Mouse (Mus musculus): ENCODE measurements at regions not wholly inside any gene's neighbourhood (a gene's known extent, or its start where the extent isn't known, plus 50 kb on each side); places are given as distances from the start of the nearest gene placed in this dataset.

DNA sequence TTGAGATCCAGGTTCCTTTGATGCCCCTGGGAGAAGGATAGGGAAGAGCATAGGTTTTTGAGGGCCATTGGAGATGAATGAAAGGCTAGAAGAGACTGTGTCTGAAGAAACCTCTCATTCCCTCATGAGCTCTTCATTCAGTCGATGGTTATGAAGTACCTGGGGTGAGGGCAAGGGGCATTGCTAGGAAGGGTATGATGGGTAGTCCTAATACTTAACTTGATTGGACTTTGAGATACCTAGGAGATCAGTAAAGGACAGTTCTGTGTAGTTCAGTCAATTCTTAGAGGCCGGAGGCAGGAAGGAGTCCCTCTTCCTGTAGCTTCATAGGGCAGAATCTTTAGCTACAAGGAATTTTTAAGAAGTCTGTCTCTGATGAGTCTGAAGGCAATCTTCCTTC lies 246.8 kb downstream of the Zfp619 start:
- Histone ChIP-seq H3K27me3 (ENCODE audit: control insufficient read depth in 1 of 2, insufficient read depth in 2 of 2, low read length in 2 of 2) (no peaks in the 10 kb centered on the region), H3K36me3 (ENCODE audit: control insufficient read depth in 1 of 2, insufficient read depth in 2 of 2, low read length in 2 of 2) (no peaks in the 10 kb centered on the region), H3K4me1 (ENCODE audit: control insufficient read depth in 1 of 2, insufficient read depth in 2 of 2, low read length in 2 of 2) (no peaks in the 10 kb centered on the region), H3K9me3 (replicated peaks; ENCODE audit: insufficient read depth, low read length) (no peaks in the 10 kb centered on the region), H3K79me2 (ENCODE audit: control insufficient read depth, insufficient read depth, low read length, poor library complexity) (no peaks in the 10 kb centered on the region), H3K4me3 (ENCODE audit: control insufficient read depth in 1 of 2, insufficient read depth in 1 of 2, low read depth in 2 of 2, low read length in 2 of 2) (no peak overlapping the region), H3K9ac (ENCODE audit: control insufficient read depth, low read depth, low read length, poor library complexity, severe bottlenecking) (no peak overlapping the region), H3K27ac (ENCODE audit: control insufficient read depth, low read depth, low read length) (no peak overlapping the region)
- no peak for TF ChIP-seq ZMIZ1 (IDR thresholded peaks at IDR 0.05; ENCODE audit: low read depth, low read length)
- TF ChIP-seq SIN3A (IDR thresholded peaks at IDR 0.05; ENCODE audit: low read length) = no peak
- TF ChIP-seq HCFC1 (IDR thresholded peaks at IDR 0.05; ENCODE audit: low read depth, low read length) = no peak
- no peak for TF ChIP-seq TCF12 (IDR thresholded peaks at IDR 0.05; ENCODE audit: low read depth, low read length)
- no peak for TF ChIP-seq POLR2A (IDR thresholded peaks at IDR 0.05; ENCODE audit: control insufficient read depth in 1 of 2, insufficient read depth in 1 of 2, low read depth in 1 of 2, low read length in 2 of 2, poor library complexity in 1 of 2)
- no peak for TF ChIP-seq TAL1 (IDR thresholded peaks at IDR 0.05; ENCODE audit: low read length)
- TF ChIP-seq POLR2AphosphoS2 (IDR thresholded peaks at IDR 0.05; ENCODE audit: low read length) = no peak
- TF ChIP-seq MXI1 (IDR thresholded peaks at IDR 0.05; ENCODE audit: low read depth, low read length) = no peak
- no peak for TF ChIP-seq RCOR1 (IDR thresholded peaks at IDR 0.05; ENCODE audit: low read depth, low read length)
- no peak for TF ChIP-seq ZC3H11A (IDR thresholded peaks at IDR 0.05; ENCODE audit: low read depth, low read length)
- no peak for TF ChIP-seq E2F4 (IDR thresholded peaks at IDR 0.05; ENCODE audit: borderline replicate concordance, low read depth, low read length)
- TF ChIP-seq UBTF (IDR thresholded peaks at IDR 0.05; ENCODE audit: borderline replicate concordance, insufficient read depth, low read depth, low read length) = no peak
- TF ChIP-seq ZKSCAN1 (IDR thresholded peaks at IDR 0.05; ENCODE audit: low read depth, low read length) = no peak
- TF ChIP-seq SMC3 (IDR thresholded peaks at IDR 0.05; ENCODE audit: low read depth, low read length) = no peak
- no peak for TF ChIP-seq USF2 (IDR thresholded peaks at IDR 0.05; ENCODE audit: borderline replicate concordance in 1 of 2, insufficient read depth in 1 of 2, low read depth in 1 of 2, low read length in 2 of 2)
- no peak for TF ChIP-seq EP300 (IDR thresholded peaks at IDR 0.05; ENCODE audit: low read depth in 1 of 2, low read length in 2 of 2)
- DNase-seq (ENCODE audit: low read depth, low spot score) = no peak

DNA sequence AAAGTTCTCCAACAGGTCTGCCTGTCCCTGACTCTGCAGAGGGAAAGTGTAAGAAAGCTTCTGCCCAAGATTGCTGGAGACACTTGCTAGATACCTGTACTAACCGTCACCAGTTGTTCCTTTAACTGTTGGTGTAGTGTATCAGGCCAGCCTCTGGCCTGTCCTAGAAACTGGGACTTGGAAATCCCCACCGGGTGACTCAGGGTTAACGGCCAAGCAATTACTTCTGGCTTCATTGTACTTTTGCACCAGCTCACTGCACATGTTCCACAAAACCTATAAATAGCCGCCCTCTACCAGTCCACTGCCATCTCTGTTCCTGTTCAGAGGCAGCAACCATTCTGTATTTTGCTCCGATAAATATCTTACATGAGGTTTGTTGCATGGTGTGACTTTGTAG lies 247.5 kb downstream of the Zfp619 start:
- Histone ChIP-seq H3K27me3 (ENCODE audit: control insufficient read depth in 1 of 2, insufficient read depth in 2 of 2, low read length in 2 of 2) (no peaks in the 10 kb centered on the region), H3K27ac (ENCODE audit: control insufficient read depth, low read depth, low read length) (no peak overlapping the region), H3K79me2 (ENCODE audit: control insufficient read depth, insufficient read depth, low read length, poor library complexity) (no peaks in the 10 kb centered on the region), H3K9me3 (replicated peaks; ENCODE audit: insufficient read depth, low read length) (no peaks in the 10 kb centered on the region), H3K4me1 (ENCODE audit: control insufficient read depth in 1 of 2, insufficient read depth in 2 of 2, low read length in 2 of 2) (no peaks in the 10 kb centered on the region), H3K36me3 (ENCODE audit: control insufficient read depth in 1 of 2, insufficient read depth in 2 of 2, low read length in 2 of 2) (no peaks in the 10 kb centered on the region), H3K9ac (ENCODE audit: control insufficient read depth, low read depth, low read length, poor library complexity, severe bottlenecking) (no peak overlapping the region), H3K4me3 (ENCODE audit: control insufficient read depth in 1 of 2, insufficient read depth in 1 of 2, low read depth in 2 of 2, low read length in 2 of 2) (no peak overlapping the region)
- TF ChIP-seq KAT2A (conservative IDR thresholded peaks at IDR 0.05; ENCODE audit: low read depth, low read length) (no peak), ELF1 (IDR thresholded peaks at IDR 0.05; ENCODE audit: low read depth, low read length) (no peak), USF1 (IDR thresholded peaks at IDR 0.05; ENCODE audit: low read depth, low read length) (no peak), GATA1 (IDR thresholded peaks at IDR 0.05; ENCODE audit: low read depth, low read length) (no peak), MYB (IDR thresholded peaks at IDR 0.05; ENCODE audit: low read depth, low read length) (no peak), JUND (IDR thresholded peaks at IDR 0.05; ENCODE audit: low read depth, low read length) (no peak), BHLHE40 (IDR thresholded peaks at IDR 0.05; ENCODE audit: borderline replicate concordance, low read depth, low read length) (no peak), CHD1 (IDR thresholded peaks at IDR 0.05; ENCODE audit: low read depth, low read length) (no peak), MAFK (IDR thresholded peaks at IDR 0.05; ENCODE audit: borderline replicate concordance, low read depth, low read length) (no peak), E2F4 (IDR thresholded peaks at IDR 0.05; ENCODE audit: borderline replicate concordance, low read depth, low read length) (no peak), MEF2A (IDR thresholded peaks at IDR 0.05; ENCODE audit: extremely low read depth, insufficient replicate concordance, low read depth, low read length, poor library complexity, severe bottlenecking) (no peak), ZNF384 (IDR thresholded peaks at IDR 0.05; ENCODE audit: low read depth, low read length) (no peak), UBTF (IDR thresholded peaks at IDR 0.05; ENCODE audit: borderline replicate concordance, insufficient read depth, low read depth, low read length) (no peak), RAD21 (IDR thresholded peaks at IDR 0.05; ENCODE audit: low read depth, low read length) (no peak), MAX (IDR thresholded peaks at IDR 0.05; ENCODE audit: low read length) (no peak), NRF1 (IDR thresholded peaks at IDR 0.05; ENCODE audit: insufficient read depth, low read depth, low read length, poor library complexity, severe bottlenecking) (no peak)
- DNase-seq (ENCODE audit: low read depth, low spot score) = no peak

Data from MEL (cell line).